Mouse (Mus musculus): ENCODE measurements around the gene Ucp2. TPM values are rescaled to one million over a fixed set of nuclear protein-coding genes. Genes with fewer than 3 reads are reported as not detected.

The Ucp2 gene
- polyA plus RNA-seq, 1 experiment from 2014 or later, result 351 TPM

DNA sequence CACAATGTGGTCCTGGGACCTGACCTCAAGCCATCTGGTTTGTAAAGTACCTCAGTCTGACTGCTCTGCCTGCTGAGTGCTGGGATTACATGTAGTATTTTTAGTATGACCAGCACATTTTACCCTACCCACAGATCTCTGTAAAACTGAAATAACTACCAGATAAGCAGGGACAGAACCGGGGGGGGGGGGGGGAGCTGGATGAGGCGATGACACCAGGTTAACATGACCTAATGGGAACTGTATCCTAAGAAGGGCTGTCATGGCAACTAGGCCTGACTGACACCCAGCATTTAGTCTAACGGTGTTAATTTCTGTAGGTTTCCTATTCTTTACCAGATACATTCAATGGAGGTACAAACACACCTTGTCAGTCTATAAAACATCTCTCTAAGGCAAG is 56.7 kb downstream of the Ucp2 start:
- no peak for ATAC-seq (ENCODE audit: insufficient read depth, low FRiP score)
- WGBS, result 88% methylated on average over 3 of the region's 3 CpGs
- Histone ChIP-seq H3K4me1 (ENCODE audit: control insufficient read depth, insufficient read depth, low read length) (0 out of 2 replicates have a peak, but pooled peaks cover 3% of the 10 kb centered on the region), H3K4me2 (ENCODE audit: low read depth, low read length) (no peak overlapping the region), H3K9ac (ENCODE audit: low read length) (no peak overlapping the region), H3K27ac (ENCODE audit: low read length) (no peak overlapping the region), H3K27me3 (ENCODE audit: control insufficient read depth, insufficient read depth, low read length) (no peaks in the 10 kb centered on the region), H3K9me3 (replicated peaks; ENCODE audit: control insufficient read depth, low read length) (no peaks in the 10 kb centered on the region), H3K36me3 (ENCODE audit: control insufficient read depth, insufficient read depth, low read length) (no peaks in the 10 kb centered on the region), H3K4me3 (replicated peaks; ENCODE audit: low read length) (no peak overlapping the region)

DNA sequence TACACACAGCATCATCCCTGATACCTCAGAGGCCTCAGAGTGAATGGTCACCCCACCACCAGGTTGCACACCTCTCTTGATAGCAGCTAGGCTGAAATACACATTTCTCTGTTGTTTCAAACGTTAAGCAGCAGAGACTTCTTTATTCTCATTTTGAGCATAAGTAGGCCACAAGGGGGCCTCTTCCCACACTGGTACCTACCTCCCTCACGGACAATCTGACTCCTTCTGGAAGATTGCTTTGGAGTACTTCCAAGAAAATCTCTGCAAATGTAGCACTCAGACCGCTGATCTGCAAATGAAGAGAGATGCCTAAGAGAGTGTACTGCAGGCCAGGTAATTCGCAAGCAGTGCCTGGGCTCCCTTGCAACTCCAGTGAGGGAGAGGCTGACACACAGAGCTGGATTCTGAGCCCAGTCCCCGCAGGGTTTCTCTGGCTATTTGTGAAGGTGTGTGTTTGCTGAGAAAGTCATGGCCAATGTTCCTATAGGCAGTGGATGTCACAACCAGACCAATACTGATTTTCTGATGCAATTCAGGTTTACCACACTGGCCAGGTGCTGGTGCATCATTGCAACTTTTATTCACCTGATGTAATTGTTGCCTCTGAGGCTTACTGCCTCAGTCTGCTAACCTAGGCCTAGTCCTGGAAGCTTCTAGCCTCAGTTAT is 57.3 kb downstream of the Ucp2 start:
- Histone ChIP-seq H3K36me3 (ENCODE audit: control insufficient read depth, insufficient read depth, low read length) (no peaks in the 10 kb centered on the region), H3K9ac (ENCODE audit: low read length) (no peak overlapping the region), H3K9me3 (replicated peaks; ENCODE audit: control insufficient read depth, low read length) (no peaks in the 10 kb centered on the region), H3K27ac (ENCODE audit: low read length) (no peak overlapping the region), H3K4me1 (ENCODE audit: control insufficient read depth, insufficient read depth, low read length) (peaks cover 3% of the 10 kb centered on the region; the same call in 1 of the 2 replicates), H3K4me3 (replicated peaks; ENCODE audit: low read length) (no peak overlapping the region), H3K4me2 (ENCODE audit: low read depth, low read length) (no peak overlapping the region), H3K27me3 (ENCODE audit: control insufficient read depth, insufficient read depth, low read length) (no peaks in the 10 kb centered on the region)
- WGBS, result 49% methylated on average over 5 of the region's 5 CpGs
- ATAC-seq (ENCODE audit: insufficient read depth, low FRiP score), result no peak

Other genes with a start within 250 kb of the Ucp2 start
- 4.4 and 4.7 TPM in 2 replicates for gene P4ha3, start 207.8 kb upstream of the Ucp2 start, polyA plus RNA-seq (2015; fragmentation: Nextera tagmentation; extraction: Ambion mirVana)
- gene C2cd3, start 121.1 kb upstream of the Ucp2 start, polyA plus RNA-seq (2015; fragmentation: Nextera tagmentation; extraction: Ambion mirVana), result 19.4 and 19.6 TPM in 2 replicates
- gene Ppme1, start 121.0 kb upstream of the Ucp2 start, polyA plus RNA-seq (2015; fragmentation: Nextera tagmentation; extraction: Ambion mirVana), result 42.2 and 46.5 TPM in 2 replicates
- gene Ucp3, start 20.3 kb upstream of the Ucp2 start, polyA plus RNA-seq (2015; fragmentation: Nextera tagmentation; extraction: Ambion mirVana), result 0.10 and 0.11 TPM in 2 replicates
- gene Dnajb13, start 21.6 kb downstream of the Ucp2 start, polyA plus RNA-seq (2015; fragmentation: Nextera tagmentation; extraction: Ambion mirVana), result 0.99 and 1.0 TPM in 2 replicates
- gene Coa4, start 43.7 kb downstream of the Ucp2 start, polyA plus RNA-seq (2015; fragmentation: Nextera tagmentation; extraction: Ambion mirVana), result 28.6 and 34.3 TPM in 2 replicates
- gene Rab6a, start 114.1 kb downstream of the Ucp2 start, polyA plus RNA-seq (2015; fragmentation: Nextera tagmentation; extraction: Ambion mirVana), result 78.0 and 84.9 TPM in 2 replicates
- gene Mrpl48, start 115.0 kb downstream of the Ucp2 start, polyA plus RNA-seq (2015; fragmentation: Nextera tagmentation; extraction: Ambion mirVana), result 68.9 and 76.9 TPM in 2 replicates
- gene Plekhb1, start 169.1 kb downstream of the Ucp2 start, polyA plus RNA-seq (2015; fragmentation: Nextera tagmentation; extraction: Ambion mirVana), result 13.8 and 13.9 TPM in 2 replicates
- gene Fam168a, start 213.3 kb downstream of the Ucp2 start, polyA plus RNA-seq (2015; fragmentation: Nextera tagmentation; extraction: Ambion mirVana), result 34.2 and 35.7 TPM in 2 replicates

Measured in stomach, embryonic 16.5 days (tissue).